Mouse (Mus musculus) thymus, postnatal 36 days (tissue): ENCODE measurements around the gene Sema4d.

Experiments
- DNase-seq, 2 experiments: peaks; one replicate each; pipeline ENCODE4 v3.0.0; 2022; ENCODE audit warnings: mixed read lengths in 2 of 2

Sema4d gene

GRCm38 (mm10) chr13:51752346-51753167, 41.0 kb downstream of the Sema4d start:
- DNase-seq, result peak in 1 of 2 experiments; percentile 25

GRCm38 (mm10) chr13:51749578-51750345, 43.8 kb downstream of the Sema4d start:
- peak; percentile 26 to 40 for DNase-seq

DNA sequence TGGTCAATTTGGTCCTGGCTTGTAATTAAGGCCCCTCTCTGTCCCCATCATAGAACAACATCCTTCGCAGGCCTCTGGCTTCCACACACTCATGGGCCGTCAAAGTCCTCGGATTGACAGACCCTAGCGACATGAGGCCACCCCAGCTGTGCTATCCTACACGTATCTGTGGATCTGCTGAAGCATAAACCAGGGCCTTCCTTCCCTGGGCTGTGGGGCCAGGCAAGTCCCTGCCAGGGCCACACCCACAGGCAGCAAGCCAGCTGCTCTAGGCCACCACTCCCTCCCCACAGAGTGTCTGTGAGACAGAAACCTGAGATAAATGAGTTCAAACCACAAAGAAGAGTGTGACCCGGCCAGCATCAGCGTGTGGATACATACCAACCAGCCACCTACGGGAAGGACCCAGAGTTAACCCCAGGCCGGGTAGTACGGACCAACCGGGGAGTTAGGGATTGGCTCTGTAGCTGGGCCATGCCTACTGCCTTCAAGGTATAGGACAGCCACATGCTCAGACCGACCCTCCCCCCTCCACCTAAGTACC, 45.5 kb downstream of the Sema4d start:
- peak; percentile 44 to 70 for DNase-seq

- DNase-seq, result no peak
Observed at GRCm38 (mm10) chr13:51747069-51747468, 46.5 kb downstream of the Sema4d start.

DNA sequence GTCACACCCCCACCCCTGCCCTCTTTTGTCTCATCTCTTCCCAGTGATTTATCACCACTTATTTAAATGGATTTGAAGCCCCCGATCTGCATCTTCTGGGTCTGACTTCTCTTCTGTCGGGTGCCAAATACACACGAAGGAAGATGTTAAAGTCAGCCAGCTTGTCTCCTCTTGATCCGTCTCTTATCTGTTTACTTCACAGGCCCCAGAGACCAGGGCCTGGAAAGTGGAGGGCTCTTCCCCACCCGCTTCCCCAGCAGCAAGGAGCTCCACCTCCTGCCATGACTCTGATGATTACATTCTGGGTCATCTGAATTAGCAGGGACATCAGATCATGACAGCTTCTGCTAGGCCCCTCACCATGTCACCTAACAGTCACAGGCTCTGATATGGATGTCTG, 47.7 kb downstream of the Sema4d start:
- peak in 1 of 2 experiments; percentile 2 for DNase-seq

- DNase-seq, result peak; percentile 53 to 68
Observed at GRCm38 (mm10) chr13:51743855-51744254, 49.7 kb downstream of the Sema4d start.

GRCm38 (mm10) chr13:51742551-51743052, 50.9 kb downstream of the Sema4d start:
- peak in 1 of 2 experiments; percentile 66 for DNase-seq

GRCm38 (mm10) chr13:51740776-51741175, 52.8 kb downstream of the Sema4d start:
- DNase-seq, result no peak

- DNase-seq, result no peak
Observed at GRCm38 (mm10) chr13:51739713-51740112, 53.8 kb downstream of the Sema4d start.

- DNase-seq, result peak in 1 of 2 experiments; percentile 37
Observed at GRCm38 (mm10) chr13:51738531-51739117, 54.9 kb downstream of the Sema4d start.

- DNase-seq, result peak in 1 of 2 experiments; percentile 55
Observed at GRCm38 (mm10) chr13:51737949-51738513, 55.5 kb downstream of the Sema4d start.

GRCm38 (mm10) chr13:51737033-51737948, 56.3 kb downstream of the Sema4d start:
- no peak for DNase-seq

DNA sequence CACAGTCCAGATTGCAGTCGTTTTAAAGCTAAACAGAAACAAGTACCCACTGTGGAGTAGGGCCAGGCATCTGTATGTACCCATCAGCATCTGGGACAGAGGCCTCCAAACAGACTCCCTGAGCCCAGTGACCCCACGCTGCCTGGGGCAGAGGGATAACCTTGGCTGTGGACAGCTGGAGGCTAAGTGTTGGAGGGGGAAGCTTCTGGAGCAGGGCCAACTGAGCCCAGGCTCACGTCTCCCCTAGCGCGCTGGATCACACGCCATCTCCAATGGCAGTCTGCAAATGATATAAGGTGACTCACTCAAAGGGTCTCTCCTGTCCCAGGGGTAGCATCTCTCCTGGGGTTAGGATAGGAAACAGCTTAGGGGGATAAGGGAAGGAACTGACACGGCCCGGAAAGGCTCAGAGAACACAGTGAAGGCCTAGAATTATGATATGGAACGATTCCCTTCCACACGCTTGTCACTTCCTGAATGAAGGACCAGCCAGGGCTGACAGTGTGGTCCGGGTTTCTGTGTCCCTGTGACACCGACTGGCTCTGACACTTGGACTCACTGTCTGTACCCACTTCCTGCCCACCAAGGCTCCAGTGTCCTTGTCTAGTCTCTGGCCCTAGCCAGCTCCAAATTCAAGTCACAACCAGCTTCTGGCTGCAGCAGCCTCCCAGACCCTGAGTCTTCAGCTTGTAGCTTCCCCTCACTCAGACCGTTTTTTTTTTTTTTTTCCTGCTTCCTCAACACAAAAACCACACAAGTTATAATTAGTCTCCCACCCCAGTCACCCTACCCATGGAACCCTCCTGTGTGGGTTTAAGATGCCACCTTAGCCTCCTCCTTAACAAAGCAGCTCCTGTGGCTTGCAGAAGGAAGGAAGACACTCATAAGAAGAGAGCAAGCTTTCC, 57.3 kb downstream of the Sema4d start:
- DNase-seq, result no peak

DNA sequence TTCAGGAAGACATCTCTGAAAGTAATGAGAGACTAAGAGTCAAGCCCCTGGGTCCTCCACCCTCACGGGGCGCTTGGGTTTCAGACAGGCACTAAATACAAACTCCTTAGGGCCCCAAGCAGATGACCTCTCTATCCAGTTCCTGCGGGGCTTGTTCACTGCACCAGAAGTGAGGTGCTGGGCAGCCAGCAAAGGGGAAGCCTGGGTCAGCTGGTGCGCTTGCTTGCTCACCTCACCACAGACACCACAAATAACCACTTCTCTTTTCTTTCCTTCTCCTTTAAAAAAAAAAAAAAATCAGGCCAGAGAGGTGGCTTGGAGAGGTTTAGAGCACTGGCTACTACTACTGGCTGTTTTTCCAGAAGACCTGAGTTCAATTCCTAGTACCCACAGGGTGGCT, 59.0 kb downstream of the Sema4d start:
- DNase-seq, result no peak

- no peak for DNase-seq
Observed at GRCm38 (mm10) chr13:51732097-51732664, 61.4 kb downstream of the Sema4d start.

- no peak for DNase-seq
Observed at GRCm38 (mm10) chr13:51731474-51731873, 62.1 kb downstream of the Sema4d start.

- peak; percentile 65 to 73 for DNase-seq
Observed at GRCm38 (mm10) chr13:51729887-51730361, 63.6 kb downstream of the Sema4d start.

DNA sequence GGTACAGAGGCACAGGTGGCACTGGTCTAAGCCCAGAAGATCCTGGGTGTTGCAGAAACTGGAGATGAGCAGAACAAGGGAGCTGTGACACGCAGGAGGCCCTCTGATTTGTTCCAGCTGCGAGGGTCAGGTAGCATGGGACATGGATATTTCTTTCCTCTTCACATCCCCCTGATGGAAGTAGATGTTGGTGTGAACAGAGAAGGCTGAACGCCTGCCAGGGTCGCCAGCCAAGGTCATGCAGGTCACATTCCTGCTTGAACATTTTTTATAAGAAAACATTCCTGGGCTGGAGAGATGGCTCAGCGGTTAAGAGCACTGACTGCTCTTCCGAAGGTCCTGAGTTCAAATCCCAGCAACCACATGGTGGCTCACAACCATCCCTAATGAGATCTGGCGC, 66.2 kb downstream of the Sema4d start:
- no peak for DNase-seq

GRCm38 (mm10) chr13:51725926-51726574, 67.5 kb downstream of the Sema4d start:
- DNase-seq, result no peak
